Mouse (Mus musculus): Measurements from ENCODE around the gene Olfr1046. TPM values are rescaled to one million over a fixed set of nuclear protein-coding genes. Genes with fewer than 3 reads are reported as not detected.

Olfr1046 gene
- polyA plus RNA-seq, 1 experiment from 2014 or later: not detected

Other genes starting within 250 kb of the Olfr1046 start
- gene Olfr1029, start 245.4 kb downstream of the Olfr1046 start, polyA plus RNA-seq (2016; fragmentation: Nextera tagmentation; extraction: Ambion mirVana): not detected in 2 replicates
- gene Olfr1030, start 240.0 kb downstream of the Olfr1046 start, polyA plus RNA-seq (2016; fragmentation: Nextera tagmentation; extraction: Ambion mirVana): not detected in 2 replicates
- not detected in 2 replicates for gene Olfr1031, start 229.0 kb downstream of the Olfr1046 start, polyA plus RNA-seq (2016; fragmentation: Nextera tagmentation; extraction: Ambion mirVana)
- not detected in 2 replicates for gene Olfr1032, start 213.8 kb downstream of the Olfr1046 start, polyA plus RNA-seq (2016; fragmentation: Nextera tagmentation; extraction: Ambion mirVana)
- 1.3 and 1.4 TPM in 2 replicates for gene Olfr1033, start 198.7 kb downstream of the Olfr1046 start, polyA plus RNA-seq (2016; fragmentation: Nextera tagmentation; extraction: Ambion mirVana)
- gene Olfr1034, start 173.5 kb downstream of the Olfr1046 start, polyA plus RNA-seq (2016; fragmentation: Nextera tagmentation; extraction: Ambion mirVana): not detected in 2 replicates
- gene Olfr1036, start 145.3 kb downstream of the Olfr1046 start, polyA plus RNA-seq (2016; fragmentation: Nextera tagmentation; extraction: Ambion mirVana): not detected in 2 replicates
- gene Olfr1037, start 131.9 kb downstream of the Olfr1046 start, polyA plus RNA-seq (2016; fragmentation: Nextera tagmentation; extraction: Ambion mirVana): not detected in 2 replicates
- gene Olfr1039, start 83.4 kb downstream of the Olfr1046 start, polyA plus RNA-seq (2016; fragmentation: Nextera tagmentation; extraction: Ambion mirVana): not detected in 2 replicates
- not detected in 2 replicates for gene Olfr1040, start 72.6 kb downstream of the Olfr1046 start, polyA plus RNA-seq (2016; fragmentation: Nextera tagmentation; extraction: Ambion mirVana)
- gene Olfr1042, start 57.5 kb downstream of the Olfr1046 start, polyA plus RNA-seq (2016; fragmentation: Nextera tagmentation; extraction: Ambion mirVana): not detected in 2 replicates
- not detected in 2 replicates for gene Olfr1043, start 51.8 kb downstream of the Olfr1046 start, polyA plus RNA-seq (2016; fragmentation: Nextera tagmentation; extraction: Ambion mirVana)
- not detected in 2 replicates for gene Olfr1044, start 41.5 kb downstream of the Olfr1046 start, polyA plus RNA-seq (2016; fragmentation: Nextera tagmentation; extraction: Ambion mirVana)
- gene Olfr52, start 33.6 kb downstream of the Olfr1046 start, polyA plus RNA-seq (2016; fragmentation: Nextera tagmentation; extraction: Ambion mirVana): not detected in 2 replicates
- not detected in 2 replicates for gene Olfr1045, start 16.3 kb downstream of the Olfr1046 start, polyA plus RNA-seq (2016; fragmentation: Nextera tagmentation; extraction: Ambion mirVana)
- gene Olfr1047, start 12.1 kb upstream of the Olfr1046 start, polyA plus RNA-seq (2016; fragmentation: Nextera tagmentation; extraction: Ambion mirVana): not detected in 2 replicates
- gene Olfr1048, start 21.0 kb upstream of the Olfr1046 start, polyA plus RNA-seq (2016; fragmentation: Nextera tagmentation; extraction: Ambion mirVana): not detected in 2 replicates
- not detected in 2 replicates for gene Olfr1049, start 39.0 kb upstream of the Olfr1046 start, polyA plus RNA-seq (2016; fragmentation: Nextera tagmentation; extraction: Ambion mirVana)
- gene Olfr1051, start 59.8 kb upstream of the Olfr1046 start, polyA plus RNA-seq (2016; fragmentation: Nextera tagmentation; extraction: Ambion mirVana): not detected in 2 replicates
- gene Olfr1052, start 73.1 kb upstream of the Olfr1046 start, polyA plus RNA-seq (2016; fragmentation: Nextera tagmentation; extraction: Ambion mirVana): not detected in 2 replicates
- not detected in 2 replicates for gene Olfr1053, start 96.0 kb upstream of the Olfr1046 start, polyA plus RNA-seq (2016; fragmentation: Nextera tagmentation; extraction: Ambion mirVana)
- gene Olfr1054, start 116.1 kb upstream of the Olfr1046 start, polyA plus RNA-seq (2016; fragmentation: Nextera tagmentation; extraction: Ambion mirVana): not detected in 2 replicates
- not detected in 2 replicates for gene Olfr1055, start 131.0 kb upstream of the Olfr1046 start, polyA plus RNA-seq (2016; fragmentation: Nextera tagmentation; extraction: Ambion mirVana)
- not detected in 2 replicates for gene Olfr1056, start 143.2 kb upstream of the Olfr1046 start, polyA plus RNA-seq (2016; fragmentation: Nextera tagmentation; extraction: Ambion mirVana)
- not detected in 2 replicates for gene Olfr1057, start 159.1 kb upstream of the Olfr1046 start, polyA plus RNA-seq (2016; fragmentation: Nextera tagmentation; extraction: Ambion mirVana)
- not detected in 2 replicates for gene Olfr1058, start 169.2 kb upstream of the Olfr1046 start, polyA plus RNA-seq (2016; fragmentation: Nextera tagmentation; extraction: Ambion mirVana)
- gene Olfr1061, start 194.7 kb upstream of the Olfr1046 start, polyA plus RNA-seq (2016; fragmentation: Nextera tagmentation; extraction: Ambion mirVana): not detected in 2 replicates
- gene Olfr1062, start 207.4 kb upstream of the Olfr1046 start, polyA plus RNA-seq (2016; fragmentation: Nextera tagmentation; extraction: Ambion mirVana): not detected in 2 replicates
- gene Olfr1065, start 231.3 kb upstream of the Olfr1046 start, polyA plus RNA-seq (2016; fragmentation: Nextera tagmentation; extraction: Ambion mirVana): not detected in 2 replicates
- gene Olfr1066, start 237.0 kb upstream of the Olfr1046 start, polyA plus RNA-seq (2016; fragmentation: Nextera tagmentation; extraction: Ambion mirVana): not detected in 2 replicates

All from heart, embryonic 12.5 days (tissue).